Mouse (Mus musculus): ENCODE data around the gene Neurl3. TPM values are rescaled to one million over a fixed set of nuclear protein-coding genes. Genes with fewer than 3 reads are reported as not detected.

Neurl3 gene
- total RNA-seq (2021) = 1 to 10 TPM; 3.2 to 6.1 TPM

DNA sequence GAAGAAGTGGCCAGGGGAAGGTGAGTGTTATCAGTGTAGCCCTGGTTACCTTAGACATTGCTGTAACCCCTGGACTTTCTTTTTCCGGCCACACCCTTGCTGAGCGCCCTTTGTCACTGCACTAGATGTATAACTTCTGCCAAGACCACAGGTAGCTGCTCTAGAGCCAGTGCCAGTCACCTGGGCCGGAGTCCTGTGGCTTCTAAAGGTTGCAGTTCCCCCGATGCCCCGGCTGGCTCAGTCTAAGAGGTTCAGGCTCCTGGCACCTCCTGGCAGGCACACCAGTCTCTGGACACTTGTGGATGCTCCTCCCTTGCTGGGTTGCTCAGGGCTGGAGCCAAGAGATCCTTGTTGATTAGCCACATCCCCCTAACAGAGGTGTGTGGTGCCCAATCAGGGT, at the start of gene Neurl3:
TSS of gene Neurl3 (minus strand) at position 225 of the 400 bp plus-strand sequence.
- intact Hi-C loops (cut with DNase I) = loop anchor here (10.0 kb wide), 1 partner anchor 210 kb away; the partner anchor contains the start of gene Hs6st1
- DNase-seq = no peak

DNA sequence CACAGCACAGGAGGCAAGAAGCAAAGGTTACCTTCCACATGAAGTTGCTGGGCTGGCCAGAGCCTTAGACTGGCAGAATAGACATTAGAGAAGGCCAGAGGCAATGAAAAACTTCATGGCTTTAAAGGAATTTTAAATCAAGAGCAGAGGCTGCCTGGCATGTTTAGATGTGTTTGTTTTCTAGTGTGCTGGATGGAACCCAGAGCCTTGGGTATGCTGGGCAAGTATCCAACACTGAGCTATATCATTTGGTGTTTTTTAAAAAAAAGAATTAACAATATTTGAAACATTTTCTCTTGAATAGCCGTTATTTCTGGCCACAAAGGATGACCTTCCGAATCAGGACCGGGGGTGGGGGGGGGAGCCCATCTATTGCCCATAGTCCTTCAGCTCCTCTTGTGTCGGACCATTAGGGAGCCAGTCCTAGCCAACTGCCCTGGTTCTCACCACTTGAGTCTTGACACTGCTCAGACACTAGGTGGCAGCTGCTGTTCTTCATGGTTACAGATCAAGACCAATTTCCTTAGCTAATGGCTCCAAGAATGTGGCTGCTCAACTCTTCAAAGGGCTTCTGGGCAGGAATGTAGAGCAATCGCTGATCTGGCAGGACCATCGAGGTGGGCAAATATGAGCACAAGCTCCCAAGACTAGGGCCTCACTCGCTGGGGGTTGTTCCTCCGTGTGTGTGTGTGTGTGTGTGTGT, 49.4 kb upstream of the Neurl3 start:
- intact Hi-C loops (cut with DNase I) = loop anchor here (1.0 kb wide), 1 partner anchor 172 kb away; no protein-coding TSS in a partner anchor

DNA sequence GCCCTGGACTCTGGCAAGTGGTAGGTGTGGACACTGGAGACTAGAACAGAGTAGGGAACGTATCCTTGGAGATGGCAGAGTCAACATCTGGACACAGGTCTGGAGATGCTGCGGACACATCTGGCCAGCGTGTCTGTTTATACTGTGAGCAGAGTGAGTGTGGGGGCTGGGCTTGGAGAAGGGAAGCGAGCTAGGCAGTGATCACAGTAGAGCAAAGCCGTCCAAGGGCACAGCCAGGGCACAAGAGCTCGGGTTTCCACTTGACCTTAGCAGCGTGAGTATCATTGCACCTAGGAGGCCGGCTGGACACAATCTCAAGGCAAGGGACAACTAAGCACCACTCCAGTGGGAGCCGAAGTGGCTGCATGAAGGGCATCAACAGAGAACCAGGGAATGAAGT, 48.6 kb upstream of the Neurl3 start:
- intact Hi-C loops (cut with DNase I) = loop anchor here (1.0 kb wide), 1 partner anchor 173 kb away; no protein-coding TSS in a partner anchor
- no peak for DNase-seq

More for the DNA sequence above, 49.4 kb upstream of the Neurl3 start:
- peak; percentile 68 to 69 for DNase-seq

GRCm38 (mm10) chr1:36321829-36322573, 47.5 kb upstream of the Neurl3 start:
- intact Hi-C loops (cut with DNase I) = no loop called here
- no peak for DNase-seq

- intact Hi-C loops (cut with DNase I) = no loop called here
- DNase-seq = no peak
Measured at GRCm38 (mm10) chr1:36321164-36321563, 46.7 kb upstream of the Neurl3 start.

- no peak for DNase-seq
- intact Hi-C loops (cut with DNase I) = no loop called here
Measured at GRCm38 (mm10) chr1:36315776-36316100, 41.3 kb upstream of the Neurl3 start.

DNA sequence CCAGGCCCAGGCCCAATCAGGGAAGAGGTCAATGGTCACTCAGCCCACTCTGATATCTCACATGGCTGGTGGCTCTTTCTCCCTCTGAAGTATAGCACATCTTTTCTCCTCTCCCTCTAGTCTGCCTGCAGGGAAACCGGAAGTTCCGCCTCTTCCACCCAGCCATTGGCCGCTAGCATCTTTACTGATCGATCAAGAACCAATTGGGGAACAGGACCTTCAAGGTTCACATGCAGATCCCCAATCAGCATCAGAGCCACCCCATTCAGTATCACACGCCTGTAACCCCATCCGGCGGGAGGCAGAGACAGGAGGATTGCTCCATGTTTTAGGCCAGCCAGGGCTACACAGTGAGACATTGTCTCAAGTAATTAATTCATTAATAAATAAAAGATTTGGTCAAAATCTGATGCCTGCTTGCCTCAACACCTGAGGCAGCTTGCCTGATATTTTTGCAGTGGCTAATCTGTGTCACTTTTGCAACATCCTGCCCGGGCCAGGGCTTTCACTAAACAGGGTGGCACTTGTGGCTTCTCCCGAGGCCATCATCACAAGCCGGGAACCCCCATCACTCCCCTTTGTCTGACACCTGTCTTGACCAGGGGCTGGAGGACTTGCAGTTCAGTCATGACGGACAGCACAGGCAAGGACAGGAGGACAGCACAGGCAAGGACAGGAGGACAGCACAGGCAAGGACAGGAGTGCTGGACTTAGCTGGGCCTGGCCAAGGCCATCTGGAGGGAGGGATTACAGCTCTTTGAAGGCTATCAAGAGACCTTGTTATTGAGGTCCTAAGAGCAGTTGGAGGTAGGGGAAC, 40.7 kb upstream of the Neurl3 start:
- DNase-seq = no peak
- intact Hi-C loops (cut with DNase I) = no loop called here

GRCm38 (mm10) chr1:36309498-36309901, 35.0 kb upstream of the Neurl3 start:
- DNase-seq = peak; percentile 50 to 56
- intact Hi-C loops (cut with DNase I) = no loop called here

- no peak for DNase-seq
- intact Hi-C loops (cut with DNase I) = loop anchor here (1.0 kb wide), 1 partner anchor 162 kb away; the partner anchor contains the start of gene Cnnm4
Measured at GRCm38 (mm10) chr1:36308966-36309475, 34.5 kb upstream of the Neurl3 start.

DNA sequence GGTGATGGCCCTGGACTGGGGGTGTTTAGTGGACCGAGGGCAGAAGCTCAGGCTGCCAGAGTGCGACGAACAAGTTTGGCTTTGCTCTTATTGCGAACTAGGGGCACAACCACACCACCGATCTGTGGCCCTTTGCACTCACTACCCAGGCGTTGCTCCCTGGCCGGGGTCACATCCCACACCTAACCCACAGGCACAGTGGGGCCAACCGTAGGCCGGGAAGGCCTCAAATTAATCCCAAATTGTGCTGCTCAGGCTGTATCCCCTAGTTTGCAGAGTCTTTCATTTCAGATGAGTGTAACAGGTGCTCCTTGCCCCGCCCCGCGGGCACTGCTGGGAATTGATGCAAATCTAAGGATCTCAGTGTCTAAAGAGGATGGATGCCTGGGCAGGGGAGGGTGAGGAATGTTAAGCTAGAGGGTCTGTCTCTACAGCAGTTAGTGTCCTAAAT, 34.0 kb upstream of the Neurl3 start:
- intact Hi-C loops (cut with DNase I) = loop anchor here (1.0 kb wide), 1 partner anchor 163 kb away; the partner anchor contains the start of gene Cnnm4
- DNase-seq = peak in 1 of 2 experiments; percentile 37

GRCm38 (mm10) chr1:36307495-36308280, 33.2 kb upstream of the Neurl3 start, which contains the start of gene Arid5a:
Gene Arid5a (plus strand): TSS chr1:36307733.
- intact Hi-C loops (cut with DNase I) = loop anchor here (1.0 kb wide), 1 partner anchor 164 kb away; the partner anchor contains the start of gene Cnnm4
- peak; percentile 87 to 90 for DNase-seq

- intact Hi-C loops (cut with DNase I) = no loop called here
- no peak for DNase-seq
Measured at GRCm38 (mm10) chr1:36307121-36307494, 32.6 kb upstream of the Neurl3 start.

DNA sequence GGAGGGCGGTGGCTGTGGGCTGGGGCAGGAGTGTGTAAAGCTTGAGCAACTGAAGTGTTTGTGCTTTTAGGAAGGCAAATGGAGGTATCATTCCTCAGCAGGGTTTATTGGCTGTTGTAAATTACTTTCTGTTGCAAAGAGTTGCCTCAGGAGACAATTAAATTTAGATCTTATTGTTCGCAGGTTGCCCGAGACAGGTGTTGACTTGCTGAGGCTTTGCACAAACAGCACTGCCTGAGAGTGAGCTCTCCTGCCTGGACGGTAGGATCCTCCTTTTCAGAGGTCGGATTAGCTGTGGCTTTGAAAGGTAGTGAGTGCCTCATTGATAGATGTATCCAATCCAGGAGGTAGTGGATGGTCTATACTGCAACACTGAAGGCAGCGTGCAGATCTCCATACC, 31.6 kb upstream of the Neurl3 start:
- intact Hi-C loops (cut with DNase I) = no loop called here
- DNase-seq = no peak

- peak; percentile 51 to 56 for DNase-seq
- intact Hi-C loops (cut with DNase I) = no loop called here
Measured at GRCm38 (mm10) chr1:36304764-36305163, 30.3 kb upstream of the Neurl3 start.

- intact Hi-C loops (cut with DNase I) = no loop called here
- DNase-seq = peak; percentile 94
Measured at GRCm38 (mm10) chr1:36303381-36304320, 29.2 kb upstream of the Neurl3 start.

- intact Hi-C loops (cut with DNase I) = no loop called here
- no peak for DNase-seq
Measured at GRCm38 (mm10) chr1:36302957-36303356, 28.5 kb upstream of the Neurl3 start.

DNA sequence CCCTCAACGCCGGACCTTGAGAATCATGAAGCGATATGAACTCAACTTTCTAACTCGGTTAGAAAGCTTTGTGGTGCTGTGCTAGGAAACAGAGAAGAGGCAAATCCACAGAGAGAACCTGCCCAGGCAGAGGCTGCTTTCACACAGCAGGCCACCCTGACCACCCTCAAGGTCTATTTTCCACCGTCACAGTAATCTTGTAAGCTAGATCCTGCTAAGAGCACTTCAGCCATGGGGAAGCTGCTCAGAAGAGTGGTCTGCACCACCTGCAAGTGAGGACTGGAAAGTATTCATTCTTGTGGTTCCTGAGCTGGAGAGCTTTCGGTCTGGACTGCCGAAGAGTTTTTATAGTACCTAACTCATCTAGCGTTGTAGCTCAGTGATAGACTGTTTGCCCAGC, 27.8 kb upstream of the Neurl3 start:
- intact Hi-C loops (cut with DNase I) = no loop called here
- DNase-seq = no peak

- intact Hi-C loops (cut with DNase I) = no loop called here
- DNase-seq = no peak
Measured at GRCm38 (mm10) chr1:36300486-36300885, 26.0 kb upstream of the Neurl3 start.

DNA sequence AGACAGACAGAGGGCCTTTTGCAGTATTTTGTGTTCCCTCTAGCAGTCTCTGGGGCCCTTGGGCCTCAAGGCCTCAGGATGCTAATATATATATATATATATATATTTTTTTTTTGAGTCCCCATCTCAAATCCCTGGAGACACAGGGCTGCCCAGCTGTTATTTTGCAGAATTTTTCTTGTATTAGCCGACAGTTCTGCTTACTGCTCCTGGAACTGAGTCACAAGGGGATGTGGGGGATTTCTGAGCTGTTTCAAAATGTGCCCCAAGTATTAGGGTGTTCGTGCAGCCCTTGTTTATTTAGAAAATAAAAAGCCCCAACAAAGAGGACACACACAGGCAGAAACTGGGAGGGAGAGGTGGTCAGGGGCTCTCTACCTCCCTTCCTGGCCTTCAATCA, 25.2 kb upstream of the Neurl3 start:
- DNase-seq = no peak
- intact Hi-C loops (cut with DNase I) = no loop called here

Data from heart, postnatal 10 days (tissue).